18 mouse cellular contexts compared by ENCODE assay signal in genomic region chr3:34041990-34042389, GRCm38 (mm10).
"Had no signal": no experiment of that assay in that cellular context is flagged by ENCODE, and none has a peak within 500 bp of the region (broad histone marks: within the 10 kb centered on the region; RNA-seq: fewer than 3 reads in every experiment).

No protein-coding gene starts in this region.

- H3K4me2 ChIP-seq: lung, embryonic 15.5 days; midbrain, embryonic 11.5 days; midbrain, embryonic 13.5 days; midbrain, embryonic 15.5 days; neural tube, embryonic 13.5 days; neural tube, embryonic 15.5 days; stomach, embryonic 15.5 days had no signal

- H3K4me3 ChIP-seq: lung, embryonic 15.5 days; megakaryocyte, embryonic 14.5 days; midbrain, embryonic 13.5 days; midbrain, embryonic 15.5 days; neural tube, embryonic 13.5 days; neural tube, embryonic 15.5 days; stomach, embryonic 15.5 days had no signal

- H3K27me3 ChIP-seq: lung, embryonic 15.5 days; megakaryocyte, embryonic 14.5 days; midbrain, embryonic 13.5 days; midbrain, embryonic 15.5 days; neural tube, embryonic 13.5 days; neural tube, embryonic 15.5 days; stomach, embryonic 15.5 days had no signal

- H3K27ac ChIP-seq: lung, embryonic 15.5 days; macrophage; midbrain, embryonic 13.5 days; midbrain, embryonic 15.5 days; neural tube, embryonic 13.5 days; neural tube, embryonic 15.5 days; stomach, embryonic 15.5 days; stomach, postnatal 0 days had no signal

- DNase-seq: liver, postnatal 0 days; lung, adult 2 months; lung, postnatal 14 days; lung, postnatal 36 days; right cerebral cortex, postnatal 14 days; thymus, adult 2 months; thymus, postnatal 25 days; thymus, postnatal 4 days had no signal
